Mouse (Mus musculus): ENCODE measurements around the gene Asb8. TPM values are rescaled to one million over a fixed set of nuclear protein-coding genes. Genes with fewer than 3 reads are reported as not detected.

The Asb8 gene
- 14.3 TPM for total RNA-seq (2023)

GRCm38 (mm10) chr15:98165525-98165924 is at the start of gene Asb8:
Asb8 (minus strand) TSS chr15:98165625.

DNA sequence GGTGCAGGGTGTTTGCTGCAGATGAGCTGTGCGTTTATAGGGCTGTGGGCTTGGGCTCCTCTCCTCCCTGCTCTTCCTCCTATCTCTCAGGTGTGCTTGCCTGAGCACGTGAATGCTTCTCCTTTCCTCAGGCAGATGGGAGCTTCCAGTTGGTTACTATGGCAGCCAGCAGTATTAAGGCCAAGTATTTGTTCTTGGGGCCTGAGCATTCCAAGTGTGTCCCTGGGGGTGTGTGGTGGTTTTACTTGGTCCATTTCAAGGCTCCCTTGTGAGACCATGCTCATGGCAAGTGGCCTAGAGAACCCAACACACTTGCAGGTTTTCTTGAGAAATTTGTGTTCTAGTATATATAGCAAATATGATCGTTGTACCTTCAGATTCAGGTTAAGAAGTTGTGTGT is 30.0 kb upstream of the Asb8 start, which contains the start of gene Olfr288:
Olfr288 (minus strand) TSS at position 101 of the 400 bp plus-strand sequence.

DNA sequence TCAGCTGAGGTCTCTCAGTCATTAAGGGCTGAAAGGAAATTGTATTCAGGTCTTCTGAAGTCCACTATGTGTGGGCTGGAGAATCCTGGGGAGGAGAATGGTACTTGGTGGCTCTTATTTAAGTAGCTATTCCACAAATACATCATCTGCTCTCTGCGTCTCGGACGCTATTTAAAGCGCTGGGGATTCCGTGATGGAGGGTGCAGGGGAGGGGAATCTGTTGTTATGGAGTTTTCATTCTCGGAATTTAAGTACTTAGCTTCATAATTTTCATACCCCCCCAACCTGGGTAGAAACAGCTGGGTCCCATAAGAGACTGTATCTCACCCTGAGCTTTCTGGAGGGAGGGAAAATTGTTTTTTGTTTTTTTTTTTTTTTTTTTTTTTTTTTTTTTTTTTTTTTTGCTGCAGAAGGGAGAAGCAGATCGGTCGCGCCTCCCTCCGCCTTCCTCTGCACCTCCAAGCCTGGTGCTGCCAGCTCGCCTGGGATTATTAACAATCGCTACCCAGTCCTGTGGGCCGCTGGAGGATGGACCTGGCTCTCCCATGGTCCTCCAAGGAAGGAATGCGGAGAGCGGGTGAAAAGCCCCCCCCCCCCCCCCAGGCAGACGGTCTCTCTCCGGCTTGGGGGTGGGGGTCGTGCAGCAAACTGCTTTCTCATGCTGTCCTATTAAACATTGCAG is 1.7 kb upstream of the Asb8 start, which contains the start of gene Ccdc184:
Ccdc184 (plus strand) TSS at position 196 of the 682 bp plus-strand sequence.

DNA sequence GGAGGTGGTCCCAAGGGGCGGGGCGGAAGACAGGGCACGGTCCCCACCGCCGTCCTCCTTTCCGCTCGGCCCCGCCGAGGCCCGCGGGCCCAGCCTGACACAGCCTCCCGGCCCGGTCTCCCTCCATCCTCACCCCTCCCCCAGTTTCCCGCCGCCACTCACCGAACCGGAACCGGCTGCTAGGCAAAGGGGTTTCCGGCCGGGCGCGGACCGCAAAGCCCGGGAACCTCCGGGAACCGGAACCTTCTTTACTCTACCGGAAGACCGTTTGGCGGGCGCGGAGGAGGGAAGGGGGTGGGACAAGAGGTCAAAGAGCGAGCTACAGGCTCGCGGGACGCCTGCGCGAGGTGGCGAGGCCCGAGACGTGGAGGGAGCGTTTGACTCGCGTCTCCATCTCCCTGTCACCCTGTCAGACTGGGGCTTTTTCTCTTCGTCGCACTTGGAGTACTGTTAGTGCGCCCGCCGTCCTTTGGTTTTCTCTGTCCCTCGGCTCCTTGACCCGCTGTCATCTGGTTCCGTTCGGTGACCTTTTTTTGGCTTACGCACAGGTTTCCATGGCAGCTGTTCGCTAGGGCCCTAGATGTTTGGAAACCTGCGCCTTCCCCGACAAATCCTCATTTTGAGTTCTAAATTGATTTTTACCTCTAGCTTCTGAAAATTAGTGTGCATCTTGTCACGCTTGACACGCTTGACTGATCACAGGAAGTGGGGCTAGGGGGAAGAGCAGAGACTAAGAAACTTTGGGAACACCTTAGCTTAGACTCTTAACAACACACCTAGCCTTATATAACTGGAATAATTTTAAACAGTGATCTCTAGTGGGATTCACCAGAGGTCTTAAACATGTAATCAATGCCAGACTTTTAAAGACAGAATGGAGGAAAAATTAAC is 72.1 kb downstream of the Asb8 start, which contains the start of gene Senp1:
Senp1 (minus strand) TSS at position 624 of the 891 bp plus-strand sequence.

DNA sequence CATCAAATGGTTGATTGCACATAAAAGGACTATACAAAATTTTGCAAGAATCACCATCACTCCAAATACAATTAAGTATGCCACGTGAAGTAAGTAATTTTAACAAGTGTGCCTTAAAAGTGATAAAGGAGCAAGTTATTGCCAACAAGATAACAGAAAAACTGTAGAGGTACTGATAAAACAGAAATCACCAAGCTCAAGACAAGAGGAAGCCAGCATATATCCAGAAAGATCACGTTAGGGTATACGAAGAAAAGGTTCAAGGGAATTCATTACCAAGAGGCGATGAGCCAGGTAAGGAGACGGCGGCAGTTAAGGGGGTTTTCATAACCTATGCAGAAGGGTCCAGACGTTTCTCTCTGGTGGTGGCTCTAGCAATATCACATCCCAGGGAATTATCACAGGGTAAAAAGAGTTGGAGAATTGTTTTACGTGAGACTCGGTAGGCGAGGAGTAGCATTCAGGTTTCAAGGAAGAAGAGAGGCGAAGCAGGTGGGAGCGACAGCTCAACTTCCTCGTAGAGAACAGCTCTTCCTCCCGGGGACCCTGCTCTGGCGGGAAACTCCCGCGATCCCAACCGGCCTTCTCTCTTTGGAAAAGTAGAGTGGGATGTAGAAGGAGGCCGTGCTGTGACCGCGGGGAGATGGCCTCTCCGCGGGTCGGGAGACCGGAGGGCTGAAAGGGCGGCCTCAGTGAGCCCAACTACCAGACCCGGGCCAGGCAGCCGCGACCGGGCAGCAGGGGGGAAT is 72.9 kb downstream of the Asb8 start, which contains the start of gene Pfkm:
Pfkm (plus strand) TSS at position 218 of the 749 bp plus-strand sequence.

Other genes with a start within 250 kb of the Asb8 start
- gene Tmem106c, start 201.4 kb downstream of the Asb8 start, total RNA-seq (2023) = 12.0 TPM
- not detected for gene Col2a1, start 160.9 kb downstream of the Asb8 start, total RNA-seq (2023)
- gene Pfkm, start 73.0 kb downstream of the Asb8 start, total RNA-seq (2023) = 8.7 TPM
- 51.6 TPM for gene Senp1, start 71.9 kb downstream of the Asb8 start, total RNA-seq (2023)
- gene Ccdc184, start 1.5 kb upstream of the Asb8 start, total RNA-seq (2023) = not detected
- not detected for gene Olfr288, start 29.9 kb upstream of the Asb8 start, total RNA-seq (2023)
- not detected for gene Gm44579, start 55.4 kb upstream of the Asb8 start, total RNA-seq (2023)
- gene Olfr287, start 55.4 kb upstream of the Asb8 start, total RNA-seq (2023) = not detected
- not detected for gene Olfr286, start 68.8 kb upstream of the Asb8 start, total RNA-seq (2023)
- not detected for gene H1fnt, start 91.7 kb upstream of the Asb8 start, total RNA-seq (2023)
- gene Zfp641, start 130.5 kb upstream of the Asb8 start, total RNA-seq (2023) = not detected
- not detected for gene Olfr285, start 151.7 kb upstream of the Asb8 start, total RNA-seq (2023)
- gene Olfr284, start 175.4 kb upstream of the Asb8 start, total RNA-seq (2023) = not detected
- not detected for gene Olfr283, start 215.3 kb upstream of the Asb8 start, total RNA-seq (2023)